Mouse (Mus musculus) WW6 (cell line): ENCODE measurements around the gene Osbp2.
"Not testable (repeated sequence)": the region's sequence is repeated elsewhere in the genome, so short reads cannot be mapped to it uniquely, and the experiment has no call there.

ENCODE experiments used
- DNase-seq: peaks from one replicate; pipeline ENCODE4 v3.0.0-alpha.2; 2013; ENCODE audit warnings: low read depth, low spot score

Gene Osbp2

DNA sequence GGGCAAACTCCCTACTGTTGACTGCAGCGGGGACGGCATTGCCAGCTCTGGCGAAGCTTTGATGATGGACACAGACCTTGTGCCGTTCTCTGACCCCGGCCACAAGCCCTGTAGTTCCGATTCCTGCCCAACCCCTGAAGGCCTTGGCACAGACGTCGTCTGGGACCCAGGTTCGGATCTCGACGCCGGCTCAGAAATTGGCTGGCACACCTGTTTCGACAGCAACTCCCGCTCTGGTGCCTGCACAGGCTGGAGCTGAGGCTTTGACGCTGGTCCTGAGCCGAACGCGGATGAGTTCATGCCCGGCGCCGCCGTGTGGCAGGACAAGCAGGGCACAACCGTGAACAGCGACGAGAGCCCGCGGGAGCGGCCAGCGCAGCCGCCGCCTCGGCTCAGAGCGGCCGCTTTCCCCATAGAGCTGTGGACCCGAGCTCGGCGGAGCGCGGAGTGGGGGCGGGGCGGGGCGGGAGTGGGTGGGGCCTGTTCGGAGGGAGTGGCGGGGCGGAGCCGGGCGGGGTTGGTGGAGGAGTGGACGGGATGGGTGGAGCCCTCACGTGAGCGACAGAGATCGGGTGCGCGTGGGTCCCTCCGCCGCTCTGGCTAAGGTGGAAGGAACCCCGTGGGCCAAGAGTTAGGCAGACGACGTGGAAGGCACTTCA, at the start of gene Osbp2:
TSS of gene Osbp2 (minus strand) at position 450 of the 659 bp plus-strand sequence.
- no peak for DNase-seq

DNA sequence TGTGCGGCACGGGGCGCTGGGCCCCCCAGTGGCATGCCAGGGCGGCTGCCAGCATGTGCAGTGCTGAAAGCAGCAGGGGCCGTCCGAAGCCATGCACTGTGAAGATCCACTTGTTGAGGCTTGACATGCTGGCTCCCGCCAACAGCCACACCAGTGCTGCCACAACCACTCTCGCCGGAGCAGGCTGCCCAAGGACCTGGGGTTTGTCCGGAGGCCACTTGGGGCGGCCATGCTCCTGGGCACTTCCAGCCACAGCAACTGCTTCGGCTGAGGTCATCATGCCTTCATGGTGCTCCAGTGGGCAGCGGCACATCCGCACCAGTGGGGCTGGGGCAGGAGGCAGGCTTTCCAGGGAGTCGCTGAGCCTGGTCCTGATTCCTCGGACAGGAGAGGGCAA, 49.2 kb upstream of the Osbp2 start:
- DNase-seq = no peak

DNA sequence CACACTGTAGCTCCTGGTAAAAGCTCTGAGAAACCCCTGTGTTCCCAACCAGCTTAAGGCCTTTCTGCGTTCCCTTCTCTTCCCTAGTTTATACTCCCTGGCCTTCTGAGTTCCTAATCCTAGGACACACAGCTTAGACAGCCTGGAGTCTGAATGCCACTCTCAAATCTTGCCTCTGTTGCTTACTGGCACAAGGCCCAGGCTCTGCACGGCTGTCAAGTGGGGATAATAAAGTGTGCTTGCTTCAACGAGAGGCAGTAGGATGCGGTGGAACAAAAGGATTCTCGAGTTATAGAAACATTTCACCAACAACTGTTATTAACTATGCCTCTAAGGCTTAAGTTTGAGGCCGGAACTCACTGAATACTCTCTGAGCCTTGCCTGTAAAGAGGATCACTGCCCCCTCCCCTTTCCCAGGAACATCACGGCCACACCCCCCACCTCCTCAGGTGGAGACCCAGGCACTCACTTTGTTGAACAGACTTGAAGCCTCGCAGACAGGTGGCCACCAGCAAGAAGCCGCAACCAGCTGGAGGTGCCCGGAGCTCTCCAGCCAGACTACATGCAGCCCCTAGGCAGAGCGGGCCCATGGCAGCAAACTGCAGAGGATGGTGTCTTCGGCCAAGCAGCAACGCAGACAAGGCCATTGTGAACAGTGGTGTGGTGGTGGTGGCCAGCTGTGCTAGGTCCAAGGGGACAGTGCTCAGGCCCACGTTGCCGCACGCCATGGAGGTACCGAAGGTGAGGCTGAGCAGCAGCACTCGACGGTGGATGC, 48.6 kb upstream of the Osbp2 start:
- no peak for DNase-seq

DNA sequence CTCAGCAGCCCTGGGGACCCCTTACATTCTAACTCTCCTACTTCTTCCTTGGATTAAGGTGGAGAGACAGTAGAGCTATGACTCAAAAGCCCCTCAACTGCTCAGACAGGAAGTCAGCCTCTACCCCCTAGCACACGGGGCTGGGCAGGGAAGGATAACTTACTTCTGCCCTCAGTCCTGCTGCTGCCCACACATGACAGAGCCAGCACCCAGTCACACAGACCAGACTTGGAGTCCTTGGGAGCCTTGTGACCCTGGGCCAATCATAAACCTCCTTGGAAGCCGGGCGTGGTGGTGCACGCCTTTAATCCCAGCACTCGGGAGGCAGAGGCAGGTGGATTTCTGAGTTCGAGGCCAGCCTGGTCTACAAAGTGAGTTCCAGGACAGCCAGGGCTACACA, 47.7 kb upstream of the Osbp2 start:
- not testable (repeated sequence) for DNase-seq

DNA sequence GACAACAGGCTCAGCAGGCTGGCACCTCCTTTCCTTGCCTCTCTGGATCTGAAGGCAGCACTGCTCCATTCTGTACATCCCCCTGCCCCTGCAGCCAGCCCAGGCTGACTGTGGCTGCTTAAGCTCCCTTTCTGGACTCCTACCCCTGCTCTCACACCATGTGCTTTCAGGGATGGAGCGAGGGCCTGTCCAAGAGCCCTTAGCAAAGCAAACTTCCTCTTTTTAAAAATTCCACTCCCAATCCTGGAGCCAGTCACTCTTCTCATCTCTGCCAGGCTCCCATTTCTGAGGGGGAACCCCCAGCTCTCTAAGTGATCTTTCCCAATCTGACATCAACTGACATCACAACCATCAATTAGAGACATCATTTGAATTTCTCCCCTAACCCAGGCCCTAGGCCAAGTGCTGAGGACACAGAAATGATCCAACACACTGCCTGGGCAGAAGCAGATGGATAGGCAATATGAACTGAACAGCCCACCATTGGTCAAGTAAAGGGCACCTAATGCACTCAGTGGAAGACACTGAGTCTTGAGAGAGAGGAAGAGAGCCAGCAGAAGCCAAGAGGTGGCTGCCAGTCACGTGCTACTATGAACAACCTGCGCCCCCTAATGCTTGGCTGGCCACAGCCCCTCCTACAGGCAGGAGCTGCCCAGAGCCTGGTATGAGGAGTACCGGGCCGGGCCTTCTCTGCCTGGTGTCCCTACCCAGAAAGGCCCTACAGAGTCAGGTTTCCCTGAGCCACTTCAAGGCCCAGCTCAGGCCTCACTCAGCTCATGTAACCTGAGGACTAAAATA, 47.0 kb upstream of the Osbp2 start:
- DNase-seq = no peak

DNA sequence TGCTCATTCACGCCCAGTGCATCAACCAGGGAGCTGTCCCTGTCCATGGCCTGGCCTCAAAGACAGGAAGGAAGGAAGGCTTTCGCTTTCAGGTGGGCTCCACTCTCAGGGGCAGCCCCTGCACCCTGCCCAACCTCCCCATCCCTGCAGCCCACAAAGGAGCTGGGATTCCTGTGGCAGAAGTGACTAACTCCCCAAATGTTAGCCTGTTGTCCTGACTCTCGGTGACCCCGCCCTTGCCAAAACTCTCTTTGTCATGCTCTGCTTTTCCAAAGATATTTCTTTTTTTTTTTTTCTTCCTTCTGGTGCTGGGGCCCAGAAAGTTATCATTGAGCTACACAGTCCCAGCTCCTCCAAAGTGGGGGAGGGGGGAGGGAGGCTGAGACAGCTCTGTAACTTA, 45.5 kb upstream of the Osbp2 start:
- no peak for DNase-seq

DNA sequence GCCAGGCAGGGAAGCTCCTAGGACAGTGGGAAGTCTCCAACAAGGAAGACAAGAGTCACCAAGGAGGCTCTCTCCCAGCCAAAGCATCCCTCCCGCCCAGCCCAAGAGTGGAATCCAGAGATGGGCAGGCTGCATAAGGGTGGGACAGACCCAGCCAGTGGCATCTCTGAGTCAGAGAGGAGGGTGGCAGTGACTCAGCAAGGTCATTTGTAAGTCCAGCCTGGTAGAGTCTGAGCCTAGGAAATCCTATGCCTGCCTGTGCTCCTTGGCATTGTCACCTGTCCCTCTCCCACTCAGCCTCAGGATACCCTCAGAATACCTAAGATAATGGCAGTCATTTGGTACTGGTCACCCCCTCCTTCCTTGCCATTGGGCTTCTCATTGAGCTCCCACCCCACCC, 41.7 kb upstream of the Osbp2 start:
- no peak for DNase-seq

DNA sequence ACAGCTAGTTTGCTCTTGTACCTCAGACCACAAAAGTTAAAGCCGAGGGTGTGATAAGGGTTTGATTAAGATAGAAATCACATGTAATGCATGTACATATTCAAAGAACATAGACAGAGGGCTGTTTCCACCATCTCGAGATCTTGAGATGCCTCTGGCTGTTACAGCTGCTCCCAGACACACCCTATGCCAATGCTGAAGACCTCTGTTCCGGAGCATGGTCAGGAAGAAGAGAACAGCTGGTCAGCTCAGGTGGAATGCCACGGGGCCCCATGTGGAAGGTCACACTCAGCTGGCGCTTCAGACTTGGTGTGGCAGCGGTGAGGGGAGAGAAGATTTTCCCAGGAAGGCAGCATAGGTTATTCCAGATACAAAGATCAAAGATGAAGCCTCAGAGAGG, 41.0 kb upstream of the Osbp2 start:
- DNase-seq = no peak

DNA sequence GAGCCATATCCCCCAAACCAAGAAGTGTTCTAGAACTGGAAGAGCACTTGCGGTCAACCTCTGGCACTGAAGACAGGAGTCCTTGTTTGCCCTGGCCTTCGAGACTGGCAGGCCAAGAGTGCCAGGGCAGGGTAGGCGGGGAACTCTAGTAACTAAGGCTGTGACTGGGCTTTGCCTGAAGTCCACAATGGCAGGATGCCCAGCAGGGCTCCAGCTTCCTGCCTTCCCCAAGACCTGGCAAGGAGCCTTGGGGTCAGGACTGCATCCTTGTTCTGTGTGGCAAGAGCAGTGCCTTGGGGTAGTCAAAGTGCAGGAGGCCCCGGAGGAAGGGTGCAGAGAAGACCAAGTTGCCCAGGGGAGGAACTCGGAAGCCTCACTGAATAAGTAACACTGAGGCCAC, 39.3 kb upstream of the Osbp2 start:
- DNase-seq = no peak

DNA sequence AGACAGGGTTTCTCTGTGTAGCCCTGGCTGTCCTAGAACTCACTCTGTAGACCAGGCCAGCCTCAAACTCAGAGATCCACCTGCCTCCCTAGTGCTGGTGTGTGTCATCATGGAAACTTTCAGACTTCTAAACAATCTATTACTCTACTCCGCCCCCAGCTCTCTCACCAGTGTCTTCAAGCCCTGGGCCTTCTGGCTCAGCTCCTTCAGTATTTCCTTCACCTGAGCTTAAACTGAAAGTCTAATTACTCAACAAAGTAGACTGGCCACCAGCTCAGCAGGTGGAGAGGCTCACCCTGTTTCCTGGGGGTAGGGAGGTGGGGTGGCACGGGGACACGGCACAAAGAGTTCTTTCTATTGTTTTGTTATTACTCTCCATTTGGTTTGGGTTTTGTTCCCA, 38.8 kb upstream of the Osbp2 start:
- DNase-seq = no peak

DNA sequence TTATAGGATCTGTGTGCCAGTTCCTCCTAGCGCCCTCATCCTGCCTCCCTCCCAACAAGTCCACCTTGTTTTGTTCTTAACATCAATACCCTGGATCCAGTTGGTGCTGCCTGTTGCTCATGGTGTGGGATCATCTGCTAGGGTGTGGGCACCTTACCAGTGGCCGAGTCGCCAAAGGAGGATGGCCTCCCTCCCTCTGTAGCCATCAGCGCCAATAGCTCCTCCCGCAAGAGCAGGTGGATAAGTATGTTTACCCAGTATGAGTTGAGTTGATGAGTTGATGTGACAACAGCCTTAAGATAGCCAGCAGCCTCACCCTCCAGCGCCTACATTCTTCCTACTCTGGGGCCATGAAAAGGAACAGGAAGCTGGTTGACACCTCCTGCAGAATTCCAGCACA, 36.6 kb upstream of the Osbp2 start:
- no peak for DNase-seq

DNA sequence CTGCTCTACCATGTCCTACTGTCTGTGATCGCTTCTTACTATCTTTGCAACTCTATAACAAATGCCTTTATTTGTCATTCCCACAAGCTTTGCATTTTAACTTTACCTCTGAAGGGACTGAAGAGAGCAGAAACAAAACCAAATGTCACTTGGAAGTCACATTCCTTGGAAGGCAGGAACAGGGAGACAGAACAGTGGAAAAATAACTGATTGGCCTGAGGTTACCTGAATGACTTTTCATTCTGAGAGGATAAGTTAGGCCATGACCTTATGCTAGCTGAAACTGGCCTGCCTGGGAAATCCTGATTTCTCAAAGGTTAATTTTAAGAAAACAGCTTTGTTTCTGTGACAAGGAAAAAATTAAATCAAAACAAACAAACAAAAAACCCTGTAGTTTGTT, 32.2 kb upstream of the Osbp2 start:
- DNase-seq = no peak

DNA sequence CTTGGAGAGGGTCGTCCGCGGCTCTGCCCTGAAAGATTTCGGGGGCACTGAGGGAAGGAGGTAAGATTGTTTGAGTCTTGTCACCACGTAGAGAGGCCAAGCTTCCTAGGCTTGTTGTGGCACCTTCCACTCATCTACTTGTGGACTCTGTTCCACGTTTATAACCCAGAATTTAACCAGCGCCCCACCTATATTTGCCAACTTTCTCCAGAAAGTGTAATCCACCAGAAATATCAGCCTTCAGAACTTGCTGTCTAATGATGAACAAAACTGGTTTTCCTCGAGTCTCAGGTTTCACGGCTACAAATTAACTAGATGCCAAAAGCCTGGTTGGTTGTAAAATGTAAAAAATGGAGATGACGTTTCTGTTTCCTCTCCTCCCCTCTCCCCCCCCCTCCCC, 31.8 kb upstream of the Osbp2 start:
- no peak for DNase-seq

DNA sequence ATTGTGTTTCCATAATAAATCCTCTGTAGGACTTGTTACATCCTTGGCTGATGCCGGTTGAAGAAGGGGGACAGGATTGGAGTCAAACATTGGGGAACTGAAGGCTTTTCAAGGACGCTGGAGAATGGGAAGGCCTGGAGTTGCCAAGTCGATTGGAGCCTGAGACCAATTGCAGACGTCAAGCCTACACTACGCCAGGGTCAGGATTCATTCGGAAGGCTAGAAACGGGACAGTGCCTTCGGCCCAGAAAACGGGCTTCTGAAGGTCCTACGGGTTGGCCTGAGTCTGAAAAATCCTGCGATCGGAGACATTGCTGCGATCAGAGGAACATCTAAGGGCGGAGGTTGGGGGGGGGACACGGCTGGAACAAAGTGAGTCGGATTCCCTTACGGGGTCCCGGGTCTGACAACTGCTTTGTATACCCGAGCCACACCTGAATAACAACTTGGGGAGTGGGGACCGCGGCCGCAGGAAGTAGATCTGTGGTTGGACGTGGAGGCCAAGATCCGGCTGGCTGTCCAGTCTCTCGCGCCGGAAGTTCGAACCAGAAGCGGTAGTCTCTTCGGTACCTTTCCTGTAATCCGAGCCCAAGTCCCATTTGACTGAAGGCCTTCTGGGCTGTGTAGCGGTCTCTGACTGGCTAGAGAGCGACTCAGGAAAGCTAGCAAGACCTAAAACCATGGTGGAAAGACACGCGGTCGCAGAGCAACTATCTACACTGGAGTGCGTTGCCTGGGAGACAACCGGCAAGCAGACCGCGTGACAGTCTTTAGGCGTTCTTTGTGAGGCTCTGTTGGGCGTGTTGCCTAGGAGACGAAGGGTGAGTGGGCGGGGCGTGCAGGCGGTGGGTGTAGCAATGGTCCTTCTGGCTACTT, 30.9 kb upstream of the Osbp2 start, which contains the start of the genes 4921536K21Rik and Dusp18:
TSS of gene 4921536K21Rik (minus strand) at position 693 of the 876 bp plus-strand sequence.
TSS of gene Dusp18 (plus strand) at position 835 of the 876 bp plus-strand sequence.
- DNase-seq = peak; percentile 94

DNA sequence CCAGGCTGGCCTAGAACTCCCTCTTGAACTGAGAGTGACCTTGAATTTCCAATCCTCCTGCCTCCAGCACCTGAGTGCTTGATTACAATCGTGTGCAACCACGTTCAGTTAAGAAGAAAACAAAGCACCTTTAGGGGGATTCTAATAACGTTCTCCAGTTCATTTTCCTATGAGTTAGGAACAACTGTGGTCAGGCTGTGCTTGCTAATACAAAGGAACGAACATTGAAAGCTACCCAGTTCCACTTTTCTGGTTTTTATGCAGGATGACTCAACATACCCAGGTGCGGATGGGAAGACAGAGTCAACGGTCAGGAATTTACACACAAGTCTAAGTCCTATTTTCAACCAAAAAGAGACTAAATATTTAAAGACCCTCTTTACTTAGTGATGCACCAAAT, 30.3 kb upstream of the Osbp2 start:
- no peak for DNase-seq

DNA sequence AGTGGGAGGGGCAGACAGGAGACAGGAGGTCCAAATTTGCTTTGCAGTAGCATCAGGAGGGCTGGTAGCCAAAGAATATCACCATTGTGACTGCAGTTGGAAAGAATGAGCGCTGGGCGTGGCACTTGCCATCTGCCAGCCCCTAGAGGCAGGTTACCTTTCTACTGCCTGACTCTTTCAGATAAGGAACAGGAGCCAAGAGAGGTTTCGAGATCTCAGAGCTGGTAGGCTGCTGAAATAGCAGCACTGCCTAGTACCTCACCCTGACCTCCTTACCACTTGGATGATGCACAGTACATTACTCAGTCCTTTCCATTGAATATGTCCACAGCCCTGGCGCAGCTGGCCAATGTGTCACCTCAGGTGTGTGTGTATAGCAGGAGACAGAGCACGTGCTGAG, 23.6 kb upstream of the Osbp2 start:
- no peak for DNase-seq

DNA sequence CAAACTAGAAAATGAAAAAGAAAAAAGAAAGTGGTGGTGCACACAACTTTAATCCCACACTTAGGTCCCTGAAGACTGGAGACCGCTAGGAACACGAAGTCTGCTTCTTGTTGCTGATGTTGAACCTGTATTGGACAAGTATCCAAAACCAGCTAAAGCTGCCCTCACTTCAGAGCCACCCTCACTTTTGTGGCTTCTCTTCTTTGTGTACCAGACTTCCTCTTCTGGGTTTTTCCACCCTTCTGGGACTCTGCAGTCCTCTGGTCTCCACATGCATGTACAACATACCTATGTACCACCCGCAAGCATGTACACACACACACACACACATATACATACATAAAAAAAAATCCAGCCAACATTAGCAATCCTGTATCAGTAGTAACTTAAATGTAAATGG, 20.0 kb upstream of the Osbp2 start:
- DNase-seq = no peak

DNA sequence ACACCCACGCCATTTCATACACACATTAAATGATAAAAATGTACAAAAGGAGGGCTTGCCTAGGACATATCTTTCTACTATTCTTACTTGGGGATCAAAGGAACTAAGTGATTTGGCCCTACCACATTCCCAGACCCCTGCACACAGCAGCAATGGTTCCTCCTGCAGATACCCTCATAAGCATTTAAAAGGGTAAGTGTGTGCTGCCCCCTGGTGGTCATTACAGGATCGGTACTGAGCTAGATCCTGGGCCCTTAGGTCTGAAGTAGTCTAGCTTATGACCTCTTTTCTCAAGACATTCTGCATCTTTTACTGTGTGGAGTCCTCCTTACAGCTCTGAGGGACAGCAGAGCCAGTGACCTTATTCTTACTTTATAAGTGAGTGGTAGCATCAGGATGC, 16.1 kb upstream of the Osbp2 start:
- peak; percentile 77 for DNase-seq

DNA sequence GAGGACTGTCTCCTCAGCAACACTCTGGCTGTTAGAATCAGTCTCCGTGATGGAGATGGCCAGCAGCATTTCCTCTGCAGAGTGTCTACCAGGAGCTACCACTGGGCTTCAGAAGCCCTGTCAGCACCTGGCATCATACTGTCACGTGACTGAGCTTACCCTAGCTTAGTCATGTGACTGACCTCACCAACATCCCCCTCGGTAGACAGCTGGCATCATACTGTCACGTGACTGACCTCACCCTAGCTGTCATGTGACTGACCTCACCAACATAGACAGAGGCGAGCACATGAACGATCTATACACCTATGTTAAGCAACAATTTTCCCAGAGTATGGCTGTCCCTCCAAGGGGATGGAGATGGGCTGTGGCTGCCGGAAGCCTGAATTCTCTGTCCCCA, 15.0 kb upstream of the Osbp2 start:
- no peak for DNase-seq

DNA sequence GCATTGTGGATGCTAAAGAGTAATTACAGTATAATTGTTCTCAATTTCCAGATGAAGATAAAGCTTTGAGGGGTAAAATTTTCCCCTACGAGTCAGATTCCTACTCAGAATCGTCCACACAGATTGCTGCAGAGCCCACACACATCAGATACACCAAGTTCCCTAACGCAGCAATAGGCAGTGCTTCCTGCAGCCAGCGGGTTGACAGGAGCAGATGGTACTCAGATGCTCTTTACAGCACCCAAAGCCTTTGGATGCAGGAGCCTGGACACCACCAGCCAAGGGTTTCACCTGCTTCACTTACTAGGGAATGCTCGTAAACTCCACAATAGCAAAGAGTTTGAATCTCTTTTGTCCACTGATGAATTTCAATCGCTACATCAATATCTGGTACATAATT, 12.7 kb upstream of the Osbp2 start:
- no peak for DNase-seq

DNA sequence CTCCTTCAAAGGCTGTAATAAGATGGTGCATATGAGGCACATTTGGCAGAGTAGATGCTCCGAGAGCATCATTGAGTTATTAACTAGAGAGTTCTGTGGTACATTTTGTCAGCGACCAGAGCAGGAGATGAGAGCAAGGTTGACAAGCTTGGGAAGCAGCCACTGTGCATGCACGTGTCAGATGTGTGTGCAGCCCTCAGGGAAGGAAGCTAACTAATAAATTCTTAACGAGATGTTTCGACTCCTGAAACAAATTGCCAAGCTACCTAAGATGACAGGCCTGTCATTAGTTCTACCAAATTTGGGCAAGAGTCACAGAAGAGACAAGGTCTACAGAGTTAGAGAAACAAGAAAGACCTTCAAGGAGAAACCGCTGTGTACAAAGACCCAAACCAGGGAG, 640 bp upstream of the Osbp2 start:
- DNase-seq = no peak
